ENCODE assay signal across 9 mouse cellular contexts in genomic region chr3:79673082-79673481, GRCm38 (mm10). TPM values are rescaled to one million over a fixed set of nuclear protein-coding genes. Genes with fewer than 3 reads are reported as not detected.
DNase-seq lines count a peak whose midpoint lies in the region; ATAC-seq lines count a peak whose summit lies in the region.
"Had no signal": no experiment of that assay in that cellular context is flagged by ENCODE, and none has a peak within 500 bp of the region (broad histone marks: within the 10 kb centered on the region; RNA-seq: fewer than 3 reads in every experiment).

No protein-coding gene starts in this region.

- DNase-seq in heart, adult 11 months: peak; percentile 74
- peak; percentile 55 for DNase-seq in A20 (ENCODE audit: low read depth, low spot score)
- DNase-seq in adrenal gland, postnatal 36 days: peak; percentile 45 to 76
- peak; percentile 83 for DNase-seq in embryonic facial prominence, embryonic 11.5 days (ENCODE audit: low spot score)
- peak; percentile 57 for DNase-seq in hindlimb bud, embryonic 11.5 days (ENCODE audit: extremely low spot score, low read depth, low spot score)
- DNase-seq in limb, embryonic 11.5 days (ENCODE audit: low spot score): peak; percentile 73
- DNase-seq in right cerebral cortex, postnatal 10 days (ENCODE audit: low spot score in 2 of 2): peak; percentile 68 to 83

- H3K4me2 ChIP-seq in heart, embryonic 12.5 days: no peak overlapping the region
- H3K4me2 ChIP-seq in embryonic facial prominence, embryonic 11.5 days (ENCODE audit: low read depth, low read length): no peak overlapping the region
- no peak overlapping the region for H3K4me2 ChIP-seq in limb, embryonic 11.5 days (ENCODE audit: low read depth, severe bottlenecking)
- H3K4me2 ChIP-seq: limb, embryonic 15.5 days had no signal

- ATAC-seq in heart, embryonic 12.5 days (ENCODE audit: insufficient number of reproducible peaks, low FRiP score): no peak
- no peak for ATAC-seq in embryonic facial prominence, embryonic 11.5 days (replicated peaks; ENCODE audit: insufficient number of reproducible peaks, low FRiP score, low TSS enrichment, low read depth)
- no peak for ATAC-seq in limb, embryonic 11.5 days (ENCODE audit: insufficient number of reproducible peaks, low FRiP score, low TSS enrichment, low read depth)

- 0 out of 2 replicates have a peak, but pooled peaks cover 2% of the 10 kb centered on the region for H3K36me3 ChIP-seq in heart, embryonic 12.5 days
- H3K36me3 ChIP-seq in embryonic facial prominence, embryonic 11.5 days (replicated peaks; ENCODE audit: control insufficient read depth, insufficient read depth, low read depth, low read length): no peaks in the 10 kb centered on the region
- H3K36me3 ChIP-seq in limb, embryonic 11.5 days (ENCODE audit: control insufficient read depth, insufficient read depth, low read length): no peaks in the 10 kb centered on the region
- H3K36me3 ChIP-seq: limb, embryonic 15.5 days had no signal

- H3K9ac ChIP-seq in heart, embryonic 12.5 days: no peak overlapping the region
- no peak overlapping the region for H3K9ac ChIP-seq in embryonic facial prominence, embryonic 11.5 days (replicated peaks; ENCODE audit: low read length)
- no peak overlapping the region for H3K9ac ChIP-seq in limb, embryonic 11.5 days (ENCODE audit: low read length)
- H3K9ac ChIP-seq: limb, embryonic 15.5 days had no signal

- no peak overlapping the region for H3K27ac ChIP-seq in heart, embryonic 12.5 days (ENCODE audit: poor library complexity, severe bottlenecking)
- H3K27ac ChIP-seq in embryonic facial prominence, embryonic 11.5 days (replicated peaks; ENCODE audit: low read depth, low read length): no peak overlapping the region
- no peak overlapping the region for H3K27ac ChIP-seq in limb, embryonic 11.5 days (replicated peaks; ENCODE audit: low read depth, low read length)
- H3K27ac ChIP-seq: limb, embryonic 15.5 days had no signal

- 12% methylated on average over 4 of the region's 4 CpGs for WGBS in heart, embryonic 12.5 days
- 18% methylated on average over 4 of the region's 4 CpGs for WGBS in embryonic facial prominence, embryonic 11.5 days
- WGBS in limb, embryonic 11.5 days: 15% methylated on average over 4 of the region's 4 CpGs

- no peaks in the 10 kb centered on the region for H3K27me3 ChIP-seq in heart, embryonic 12.5 days (replicated peaks)
- no peaks in the 10 kb centered on the region for H3K27me3 ChIP-seq in embryonic facial prominence, embryonic 11.5 days (ENCODE audit: control insufficient read depth, insufficient read depth, low read length)
- no peaks in the 10 kb centered on the region for H3K27me3 ChIP-seq in limb, embryonic 11.5 days (ENCODE audit: control insufficient read depth, insufficient read depth, low read length)
- H3K27me3 ChIP-seq: limb, embryonic 15.5 days had no signal

- no peak overlapping the region for H3K4me3 ChIP-seq in heart, embryonic 12.5 days
- no peak overlapping the region for H3K4me3 ChIP-seq in embryonic facial prominence, embryonic 11.5 days (ENCODE audit: low read depth, low read length)
- H3K4me3 ChIP-seq in limb, embryonic 11.5 days (ENCODE audit: low read depth, low read length): no peak overlapping the region
- H3K4me3 ChIP-seq: limb, embryonic 15.5 days had no signal

- peaks cover 4% of the 10 kb centered on the region for H3K9me3 ChIP-seq in heart, embryonic 12.5 days (replicated peaks)
- H3K9me3 ChIP-seq in embryonic facial prominence, embryonic 11.5 days (replicated peaks; ENCODE audit: control insufficient read depth, low read length): no peaks in the 10 kb centered on the region
- H3K9me3 ChIP-seq in limb, embryonic 11.5 days (ENCODE audit: control insufficient read depth, low read length): no peaks in the 10 kb centered on the region
- H3K9me3 ChIP-seq: limb, embryonic 15.5 days had no signal

- no peaks in the 10 kb centered on the region for H3K4me1 ChIP-seq in heart, embryonic 12.5 days (replicated peaks)
- H3K4me1 ChIP-seq in embryonic facial prominence, embryonic 11.5 days (ENCODE audit: control insufficient read depth, insufficient read depth, low read length): no peaks in the 10 kb centered on the region
- peaks cover 3% of the 10 kb centered on the region; the same call in 1 of the 2 replicates for H3K4me1 ChIP-seq in limb, embryonic 11.5 days (ENCODE audit: control insufficient read depth, insufficient read depth, low read length)
- H3K4me1 ChIP-seq: limb, embryonic 15.5 days had no signal

RNA-seq across cellular contexts. Expression of gene Etfdh, which starts 43.8 kb away (rescaled TPM):
- polyA plus RNA-seq in heart, embryonic 12.5 days (2016; fragmentation: Nextera tagmentation; extraction: Ambion mirVana): 138 and 143 TPM in 2 replicates
- total RNA-seq in adrenal gland, postnatal 36 days (2021): 100 to 1,000 TPM; 175 to 219 TPM
- 54.2 and 56.5 TPM in 2 replicates for polyA plus RNA-seq in embryonic facial prominence, embryonic 11.5 days (2014; fragmentation: Nextera tagmentation; extraction: Ambion mirVana)
- polyA plus RNA-seq in limb, embryonic 11.5 days (2014; fragmentation: Nextera tagmentation; extraction: Ambion mirVana): 46.6 and 47.1 TPM in 2 replicates

RNA-seq across cellular contexts. Expression of gene 4930579G24Rik, which starts 44.2 kb away (rescaled TPM):
- 24.6 and 26.3 TPM in 2 replicates for polyA plus RNA-seq in heart, embryonic 12.5 days (2016; fragmentation: Nextera tagmentation; extraction: Ambion mirVana)
- 1 to 10 TPM; 2.1 to 4.0 TPM for total RNA-seq in adrenal gland, postnatal 36 days (2021)
- polyA plus RNA-seq in embryonic facial prominence, embryonic 11.5 days (2014; fragmentation: Nextera tagmentation; extraction: Ambion mirVana): 39.2 and 43.5 TPM in 2 replicates
- polyA plus RNA-seq in limb, embryonic 11.5 days (2014; fragmentation: Nextera tagmentation; extraction: Ambion mirVana): 36.9 and 38.9 TPM in 2 replicates
